10 mouse cellular contexts compared by ENCODE assay signal in genomic region chr7:126881040-126881439, GRCm38 (mm10). TPM values are rescaled to one million over a fixed set of nuclear protein-coding genes. Genes with fewer than 3 reads are reported as not detected.
DNase-seq lines count a peak whose midpoint lies in the region; ATAC-seq and TF ChIP-seq lines count a peak whose summit lies in the region.
"Had no signal": no experiment of that assay in that cellular context is flagged by ENCODE, and none has a peak within 500 bp of the region (broad histone marks: within the 10 kb centered on the region; RNA-seq: fewer than 3 reads in every experiment).

No protein-coding gene starts in this region.

- no peaks in the 10 kb centered on the region for H3K9me3 ChIP-seq in lung, embryonic 16.5 days (ENCODE audit: control insufficient read depth, low read length)

- H3K4me3 ChIP-seq in brown adipose tissue, adult 24 weeks (ENCODE audit: insufficient read depth, low read depth, low read length): peak overlapping the region; percentile 76
- peak overlapping the region; percentile 16; the same call in 1 of the 2 replicates for H3K4me3 ChIP-seq in kidney, adult 2 months (ENCODE audit: insufficient read depth, low read depth, low read length)
- H3K4me3 ChIP-seq in lung, embryonic 16.5 days (ENCODE audit: low read length): peak overlapping the region; percentile 76; the same call in 1 of the 2 replicates

- peak; percentile 70 for DNase-seq in heart, adult 8-10 months (ENCODE audit: low spot score)
- DNase-seq in kidney, adult 2 months: peak; percentile 81
- DNase-seq in spleen, postnatal 36 days (ENCODE audit: low spot score in 2 of 2): no peak
- no peak for DNase-seq in left cerebral cortex, adult 8-10 months (ENCODE audit: low spot score in 2 of 2)
- DNase-seq in thymus, adult 18-20 months: no peak
- DNase-seq in embryo, embryonic 10.5 days (ENCODE audit: low spot score): no peak

- ATAC-seq in lung, embryonic 16.5 days (ENCODE audit: low read depth): no peak

- peaks cover 5% of the 10 kb centered on the region; the same call in 1 of the 2 replicates for H3K4me1 ChIP-seq in brown adipose tissue, adult 24 weeks (ENCODE audit: control insufficient read depth, insufficient read depth, insufficient read length, low read length)
- H3K4me1 ChIP-seq in kidney, adult 2 months (ENCODE audit: control insufficient read depth, insufficient read depth, low read length): peaks cover 7% of the 10 kb centered on the region; the same call in 1 of the 2 replicates
- H3K4me1 ChIP-seq in lung, embryonic 16.5 days (replicated peaks; ENCODE audit: control insufficient read depth, insufficient read depth, low read length): peaks cover 19% of the 10 kb centered on the region

- H3K4me2 ChIP-seq in lung, embryonic 16.5 days (ENCODE audit: low read depth, low read length): peak overlapping the region; percentile 65

- TF ChIP-seq POLR2A in kidney, adult 2 months (IDR thresholded peaks at IDR 0.05; ENCODE audit: low read depth, low read length): no peak

- no peak overlapping the region for H3K9ac ChIP-seq in lung, embryonic 16.5 days (ENCODE audit: low read length)

- H3K27me3 ChIP-seq in kidney, adult 2 months (replicated peaks; ENCODE audit: control insufficient read depth, insufficient read depth, low read length): no peaks in the 10 kb centered on the region
- H3K27me3 ChIP-seq in lung, embryonic 16.5 days (ENCODE audit: control insufficient read depth, insufficient read depth, low read depth, low read length): no peaks in the 10 kb centered on the region

- peak overlapping the region; percentile 94 for H3K27ac ChIP-seq in brown adipose tissue, adult 24 weeks (replicated peaks; ENCODE audit: low read depth, low read length)
- H3K27ac ChIP-seq in kidney, adult 2 months (ENCODE audit: insufficient read depth, low read depth, low read length): peak overlapping the region; percentile 89
- H3K27ac ChIP-seq in lung, embryonic 16.5 days (ENCODE audit: low read length): peak overlapping the region; percentile 68

- peaks cover 11% of the 10 kb centered on the region for H3K36me3 ChIP-seq in kidney, adult 2 months (ENCODE audit: control insufficient read depth, insufficient read depth, low read length)
- peaks cover 32% of the 10 kb centered on the region for H3K36me3 ChIP-seq in lung, embryonic 16.5 days (ENCODE audit: control insufficient read depth, insufficient read depth, low read length)

- 51% methylated on average over 6 of the region's 6 CpGs for WGBS in kidney, adult 2 months
- WGBS in lung, embryonic 16.5 days: 61% methylated on average over 6 of the region's 6 CpGs

- no peak for TF ChIP-seq CTCF in kidney, adult 2 months (conservative IDR thresholded peaks at IDR 0.05; ENCODE audit: insufficient read depth, insufficient read length, low read depth, low read length)

RNA-seq across cellular contexts. Expression of gene Taok2, which starts 3.5 kb away (rescaled TPM):
- 17.6 and 22.7 TPM in 2 replicates for polyA plus RNA-seq in brown adipose tissue, adult 24 weeks (2012; ENCODE audit: insufficient read depth, insufficient read length, missing spikeins)
- total RNA-seq in heart, adult 8-10 months (2022): 10 to 100 TPM; 35.8 to 40.4 (median 38.5) TPM
- polyA plus RNA-seq in kidney, adult 2 months (2012; rRNA removed): 56.5 and 75.2 TPM in 2 replicates
- 55.8 and 58.3 TPM in 2 replicates for polyA plus RNA-seq in lung, embryonic 16.5 days (2015; fragmentation: Nextera tagmentation; extraction: Ambion mirVana)
- total RNA-seq in left cerebral cortex, adult 8-10 months (2022): 100 to 1,000 TPM; 146 to 153 (median 152) TPM

RNA-seq across cellular contexts. Expression of gene Ino80e, which starts 18.9 kb away (rescaled TPM):
- 16.4 and 27.1 TPM in 2 replicates for polyA plus RNA-seq in brown adipose tissue, adult 24 weeks (2012; ENCODE audit: insufficient read depth, insufficient read length, missing spikeins)
- 10 to 100 TPM; 18.3 to 23.9 (median 21.3) TPM for total RNA-seq in heart, adult 8-10 months (2022)
- 39.6 and 47.0 TPM in 2 replicates for polyA plus RNA-seq in kidney, adult 2 months (2012; rRNA removed)
- 76.5 and 89.3 TPM in 2 replicates for polyA plus RNA-seq in lung, embryonic 16.5 days (2015; fragmentation: Nextera tagmentation; extraction: Ambion mirVana)
- total RNA-seq in left cerebral cortex, adult 8-10 months (2022): 10 to 100 TPM; 48.0 to 61.8 (median 51.8) TPM

RNA-seq across cellular contexts. Expression of gene Hirip3, which starts 19.3 kb away (rescaled TPM):
- polyA plus RNA-seq in brown adipose tissue, adult 24 weeks (2012; ENCODE audit: insufficient read depth, insufficient read length, missing spikeins): 6.1 and 7.4 TPM in 2 replicates
- total RNA-seq in heart, adult 8-10 months (2022): 1 to 10 TPM; 4.8 to 9.6 (median 6.4) TPM
- 4.2 and 6.6 TPM in 2 replicates for polyA plus RNA-seq in kidney, adult 2 months (2012; rRNA removed)
- 30.3 and 32.3 TPM in 2 replicates for polyA plus RNA-seq in lung, embryonic 16.5 days (2015; fragmentation: Nextera tagmentation; extraction: Ambion mirVana)
- total RNA-seq in left cerebral cortex, adult 8-10 months (2022): 10 to 100 TPM; 32.6 to 47.7 (median 40.7) TPM

RNA-seq across cellular contexts. Expression of gene Doc2a, which starts 33.8 kb away (rescaled TPM):
- polyA plus RNA-seq in brown adipose tissue, adult 24 weeks (2012; ENCODE audit: insufficient read depth, insufficient read length, missing spikeins): not detected in 2 replicates
- total RNA-seq in heart, adult 8-10 months (2022): not detected
- polyA plus RNA-seq in kidney, adult 2 months (2012; rRNA removed): 0.15 and 0.33 TPM in 2 replicates
- 0.49 and 0.63 TPM in 2 replicates for polyA plus RNA-seq in lung, embryonic 16.5 days (2015; fragmentation: Nextera tagmentation; extraction: Ambion mirVana)
- total RNA-seq in left cerebral cortex, adult 8-10 months (2022): 10 to 100 TPM; 45.6 to 57.5 (median 53.5) TPM
- polyA plus RNA-seq: erythroblast, embryonic 14.5 days; spleen, adult 2 months had no signal

RNA-seq across cellular contexts. Expression of gene Tmem219, which starts 41.7 kb away (rescaled TPM):
- polyA plus RNA-seq in brown adipose tissue, adult 24 weeks (2012; ENCODE audit: insufficient read depth, insufficient read length, missing spikeins): 41.9 and 45.2 TPM in 2 replicates
- 10 to 100 TPM; 10.3 to 13.1 (median 12.6) TPM for total RNA-seq in heart, adult 8-10 months (2022)
- polyA plus RNA-seq in kidney, adult 2 months (2012; rRNA removed): 90.8 and 113 TPM in 2 replicates
- 28.4 and 30.8 TPM in 2 replicates for polyA plus RNA-seq in lung, embryonic 16.5 days (2015; fragmentation: Nextera tagmentation; extraction: Ambion mirVana)
- 10 to 100 TPM; 20.8 to 25.4 (median 22.8) TPM for total RNA-seq in left cerebral cortex, adult 8-10 months (2022)

Comparison
In these comparisons a context has a peak if more than half of its experiments do, and no peak if none do; other contexts are left out.
1. H3K4me3 ChIP-seq: peak in every context shown above with its lines; median percentile 76 in brown adipose tissue, adult 24 weeks; 76 in lung, embryonic 16.5 days; 16 in kidney, adult 2 months.
2. DNase-seq: peak in heart, adult 8-10 months (single experiment) and kidney, adult 2 months (single experiment); none in spleen, postnatal 36 days (0 of 2), left cerebral cortex, adult 8-10 months (0 of 2), thymus, adult 18-20 months (0 of 2) and embryo, embryonic 10.5 days (single experiment).
3. Peak in every context shown above with its lines, with median percentiles within 50 percentile points of each other: H3K27ac ChIP-seq.